Mouse (Mus musculus): Measurements from ENCODE around the gene Usp18. TPM values are rescaled to one million over a fixed set of nuclear protein-coding genes. Genes with fewer than 3 reads are reported as not detected.

Gene Usp18
- polyA plus RNA-seq, 1 experiment: 4.3 TPM

- no peaks in the 10 kb centered on the region for H3K4me1 ChIP-seq (ENCODE audit: control insufficient read depth, insufficient read depth, low read length)
- no peak overlapping the region for H3K27ac ChIP-seq (ENCODE audit: insufficient read depth, low read length)
- TF ChIP-seq POLR2A (IDR thresholded peaks at IDR 0.05; ENCODE audit: insufficient read depth, low read length): no peak
- no peak for TF ChIP-seq EP300 (IDR thresholded peaks at IDR 0.05; ENCODE audit: insufficient read depth, low read depth, low read length)
- no peak for TF ChIP-seq CTCF (IDR thresholded peaks at IDR 0.05; ENCODE audit: low read depth, low read length)
- no peaks in the 10 kb centered on the region for H3K9me3 ChIP-seq (replicated peaks; ENCODE audit: control insufficient read depth, insufficient read depth, low read length, poor library complexity, severe bottlenecking)
- no peak overlapping the region for H3K9ac ChIP-seq (ENCODE audit: low read depth, poor library complexity, severe bottlenecking)
- peaks cover 5% of the 10 kb centered on the region; the same call in 1 of the 2 replicates for H3K27me3 ChIP-seq (ENCODE audit: control insufficient read depth, insufficient read depth, low read length, poor library complexity, severe bottlenecking)
- peak overlapping the region; percentile 55 for H3K4me3 ChIP-seq (ENCODE audit: low read depth, low read length)
- H3K36me3 ChIP-seq (ENCODE audit: control insufficient read depth, insufficient read depth, low read length, poor library complexity, severe bottlenecking): no peaks in the 10 kb centered on the region
Observed at GRCm38 (mm10) chr6:121246037-121246361, 293 bp downstream of the Usp18 start.

GRCm38 (mm10) chr6:121250406-121250805, 4.7 kb downstream of the Usp18 start:
- TF ChIP-seq POLR2A (IDR thresholded peaks at IDR 0.05; ENCODE audit: insufficient read depth, low read length): no peak
- TF ChIP-seq CTCF (IDR thresholded peaks at IDR 0.05; ENCODE audit: low read depth, low read length): no peak
- TF ChIP-seq EP300 (IDR thresholded peaks at IDR 0.05; ENCODE audit: insufficient read depth, low read depth, low read length): no peak
- Histone ChIP-seq H3K4me1 (ENCODE audit: control insufficient read depth, insufficient read depth, low read length) (no peaks in the 10 kb centered on the region), H3K36me3 (ENCODE audit: control insufficient read depth, insufficient read depth, low read length, poor library complexity, severe bottlenecking) (no peaks in the 10 kb centered on the region), H3K9ac (ENCODE audit: low read depth, poor library complexity, severe bottlenecking) (no peak overlapping the region), H3K4me3 (ENCODE audit: low read depth, low read length) (no peak overlapping the region), H3K27me3 (ENCODE audit: control insufficient read depth, insufficient read depth, low read length, poor library complexity, severe bottlenecking) (peaks cover 2% of the 10 kb centered on the region; the same call in 1 of the 2 replicates), H3K9me3 (replicated peaks; ENCODE audit: control insufficient read depth, insufficient read depth, low read length, poor library complexity, severe bottlenecking) (no peaks in the 10 kb centered on the region), H3K27ac (ENCODE audit: insufficient read depth, low read length) (no peak overlapping the region)

- Histone ChIP-seq H3K9me3 (replicated peaks; ENCODE audit: control insufficient read depth, insufficient read depth, low read length, poor library complexity, severe bottlenecking) (no peaks in the 10 kb centered on the region), H3K4me3 (ENCODE audit: low read depth, low read length) (no peak overlapping the region), H3K27ac (ENCODE audit: insufficient read depth, low read length) (no peak overlapping the region), H3K9ac (ENCODE audit: low read depth, poor library complexity, severe bottlenecking) (no peak overlapping the region), H3K27me3 (ENCODE audit: control insufficient read depth, insufficient read depth, low read length, poor library complexity, severe bottlenecking) (no peaks in the 10 kb centered on the region; the same call in 1 of the 2 replicates), H3K4me1 (ENCODE audit: control insufficient read depth, insufficient read depth, low read length) (no peaks in the 10 kb centered on the region), H3K36me3 (ENCODE audit: control insufficient read depth, insufficient read depth, low read length, poor library complexity, severe bottlenecking) (no peaks in the 10 kb centered on the region)
- TF ChIP-seq EP300 (IDR thresholded peaks at IDR 0.05; ENCODE audit: insufficient read depth, low read depth, low read length) (no peak), POLR2A (IDR thresholded peaks at IDR 0.05; ENCODE audit: insufficient read depth, low read length) (no peak), CTCF (IDR thresholded peaks at IDR 0.05; ENCODE audit: low read depth, low read length) (no peak)
Observed at GRCm38 (mm10) chr6:121251256-121251655, 5.5 kb downstream of the Usp18 start.

GRCm38 (mm10) chr6:121260548-121260947, 14.8 kb downstream of the Usp18 start:
- no peaks in the 10 kb centered on the region for H3K4me1 ChIP-seq (ENCODE audit: control insufficient read depth, insufficient read depth, low read length)
- H3K27me3 ChIP-seq (ENCODE audit: control insufficient read depth, insufficient read depth, low read length, poor library complexity, severe bottlenecking): no peaks in the 10 kb centered on the region
- TF ChIP-seq CTCF (IDR thresholded peaks at IDR 0.05; ENCODE audit: low read depth, low read length): peak; percentile 63
- TF ChIP-seq POLR2A (IDR thresholded peaks at IDR 0.05; ENCODE audit: insufficient read depth, low read length): no peak
- no peak for TF ChIP-seq EP300 (IDR thresholded peaks at IDR 0.05; ENCODE audit: insufficient read depth, low read depth, low read length)
- 0 out of 2 replicates have a peak, but pooled peaks cover 3% of the 10 kb centered on the region for H3K9me3 ChIP-seq (replicated peaks; ENCODE audit: control insufficient read depth, insufficient read depth, low read length, poor library complexity, severe bottlenecking)
- no peak overlapping the region for H3K27ac ChIP-seq (ENCODE audit: insufficient read depth, low read length)
- no peak overlapping the region for H3K4me3 ChIP-seq (ENCODE audit: low read depth, low read length)
- no peaks in the 10 kb centered on the region for H3K36me3 ChIP-seq (ENCODE audit: control insufficient read depth, insufficient read depth, low read length, poor library complexity, severe bottlenecking)
- no peak overlapping the region for H3K9ac ChIP-seq (ENCODE audit: low read depth, poor library complexity, severe bottlenecking)

GRCm38 (mm10) chr6:121261233-121261632, 15.5 kb downstream of the Usp18 start:
- H3K36me3 ChIP-seq (ENCODE audit: control insufficient read depth, insufficient read depth, low read length, poor library complexity, severe bottlenecking): no peaks in the 10 kb centered on the region
- H3K4me3 ChIP-seq (ENCODE audit: low read depth, low read length): no peak overlapping the region
- H3K27me3 ChIP-seq (ENCODE audit: control insufficient read depth, insufficient read depth, low read length, poor library complexity, severe bottlenecking): no peaks in the 10 kb centered on the region
- no peaks in the 10 kb centered on the region for H3K4me1 ChIP-seq (ENCODE audit: control insufficient read depth, insufficient read depth, low read length)
- no peak for TF ChIP-seq CTCF (IDR thresholded peaks at IDR 0.05; ENCODE audit: low read depth, low read length)
- TF ChIP-seq POLR2A (IDR thresholded peaks at IDR 0.05; ENCODE audit: insufficient read depth, low read length): no peak
- TF ChIP-seq EP300 (IDR thresholded peaks at IDR 0.05; ENCODE audit: insufficient read depth, low read depth, low read length): no peak
- 0 out of 2 replicates have a peak, but pooled peaks cover 3% of the 10 kb centered on the region for H3K9me3 ChIP-seq (replicated peaks; ENCODE audit: control insufficient read depth, insufficient read depth, low read length, poor library complexity, severe bottlenecking)
- H3K27ac ChIP-seq (ENCODE audit: insufficient read depth, low read length): no peak overlapping the region
- H3K9ac ChIP-seq (ENCODE audit: low read depth, poor library complexity, severe bottlenecking): no peak overlapping the region

GRCm38 (mm10) chr6:121262004-121262403, 16.3 kb downstream of the Usp18 start:
- H3K4me3 ChIP-seq (ENCODE audit: low read depth, low read length): no peak overlapping the region
- no peaks in the 10 kb centered on the region for H3K4me1 ChIP-seq (ENCODE audit: control insufficient read depth, insufficient read depth, low read length)
- no peak overlapping the region for H3K27ac ChIP-seq (ENCODE audit: insufficient read depth, low read length)
- no peak overlapping the region for H3K9ac ChIP-seq (ENCODE audit: low read depth, poor library complexity, severe bottlenecking)
- H3K36me3 ChIP-seq (ENCODE audit: control insufficient read depth, insufficient read depth, low read length, poor library complexity, severe bottlenecking): no peaks in the 10 kb centered on the region
- 0 out of 2 replicates have a peak, but pooled peaks cover 3% of the 10 kb centered on the region for H3K9me3 ChIP-seq (replicated peaks; ENCODE audit: control insufficient read depth, insufficient read depth, low read length, poor library complexity, severe bottlenecking)
- no peak for TF ChIP-seq EP300 (IDR thresholded peaks at IDR 0.05; ENCODE audit: insufficient read depth, low read depth, low read length)
- TF ChIP-seq POLR2A (IDR thresholded peaks at IDR 0.05; ENCODE audit: insufficient read depth, low read length): no peak
- TF ChIP-seq CTCF (IDR thresholded peaks at IDR 0.05; ENCODE audit: low read depth, low read length): no peak
- no peaks in the 10 kb centered on the region for H3K27me3 ChIP-seq (ENCODE audit: control insufficient read depth, insufficient read depth, low read length, poor library complexity, severe bottlenecking)
